Mouse (Mus musculus): ENCODE results near the gene Slc25a19. TPM values are rescaled to one million over a fixed set of nuclear protein-coding genes. Genes with fewer than 3 reads are reported as not detected.

Gene Slc25a19
- polyA plus RNA-seq, 1 experiment = 23.0 TPM

- 78% methylated on average over 10 of the region's 10 CpGs for WGBS
- H3K4me1 ChIP-seq (ENCODE audit: control insufficient read depth, insufficient read depth, low read length) = peaks cover 1% of the 10 kb centered on the region; the same call in 1 of the 2 replicates
- no peak overlapping the region for H3K4me3 ChIP-seq (replicated peaks; ENCODE audit: control insufficient read depth, low read depth, low read length)
- H3K27ac ChIP-seq (ENCODE audit: control insufficient read depth, insufficient read depth, low read depth, low read length, poor library complexity) = no peak overlapping the region
- no peak for TF ChIP-seq CTCF (IDR thresholded peaks at IDR 0.05; ENCODE audit: control insufficient read depth, insufficient read depth, low read length)
- no peak for TF ChIP-seq POLR2A (IDR thresholded peaks at IDR 0.05; ENCODE audit: borderline replicate concordance, control insufficient read depth, low read depth, low read length)
Observed at GRCm38 (mm10) chr11:115614346-115615107, 13.6 kb downstream of the Slc25a19 start.

GRCm38 (mm10) chr11:115613138-115613945 lies 14.8 kb downstream of the Slc25a19 start:
- H3K27ac ChIP-seq (ENCODE audit: control insufficient read depth, insufficient read depth, low read depth, low read length, poor library complexity) = peak overlapping the region; percentile 92
- WGBS = 0% methylated on average over 16 of the region's 16 CpGs
- no peak for TF ChIP-seq CTCF (IDR thresholded peaks at IDR 0.05; ENCODE audit: control insufficient read depth, insufficient read depth, low read length)
- no peak for TF ChIP-seq POLR2A (IDR thresholded peaks at IDR 0.05; ENCODE audit: borderline replicate concordance, control insufficient read depth, low read depth, low read length)
- H3K4me3 ChIP-seq (replicated peaks; ENCODE audit: control insufficient read depth, low read depth, low read length) = peak overlapping the region; percentile 69
- peaks cover 1% of the 10 kb centered on the region; the same call in 1 of the 2 replicates for H3K4me1 ChIP-seq (ENCODE audit: control insufficient read depth, insufficient read depth, low read length)

GRCm38 (mm10) chr11:115612410-115613137 lies 15.5 kb downstream of the Slc25a19 start, which contains the start of gene Mif4gd:
Gene Mif4gd (minus strand): TSS chr11:115612969.
- Histone ChIP-seq H3K4me1 (ENCODE audit: control insufficient read depth, insufficient read depth, low read length) (peaks cover 1% of the 10 kb centered on the region; the same call in 1 of the 2 replicates), H3K4me3 (replicated peaks; ENCODE audit: control insufficient read depth, low read depth, low read length) (peak within 1 kb of the TSS; percentile 81), H3K27ac (ENCODE audit: control insufficient read depth, insufficient read depth, low read depth, low read length, poor library complexity) (peak within 1 kb of the TSS; percentile 92)
- TF ChIP-seq POLR2A (IDR thresholded peaks at IDR 0.05; ENCODE audit: borderline replicate concordance, control insufficient read depth, low read depth, low read length) = peak; percentile 69; the same call in 1 of the 2 replicates
- TF ChIP-seq CTCF (IDR thresholded peaks at IDR 0.05; ENCODE audit: control insufficient read depth, insufficient read depth, low read length) = peak; percentile 37; the same call in 1 of the 2 replicates
- under 1% methylated on average over 75 of the region's 80 CpGs for WGBS

- under 1% methylated on average over 13 of the region's 13 CpGs for WGBS
- Histone ChIP-seq H3K4me1 (ENCODE audit: control insufficient read depth, insufficient read depth, low read length) (peaks cover 1% of the 10 kb centered on the region; the same call in 1 of the 2 replicates), H3K4me3 (replicated peaks; ENCODE audit: control insufficient read depth, low read depth, low read length) (peak overlapping the region; percentile 81), H3K27ac (ENCODE audit: control insufficient read depth, insufficient read depth, low read depth, low read length, poor library complexity) (peak overlapping the region; percentile 72)
- TF ChIP-seq CTCF (IDR thresholded peaks at IDR 0.05; ENCODE audit: control insufficient read depth, insufficient read depth, low read length) = 0 out of 2 replicates have a peak, but pooled peaks have one; percentile 13
- no peak for TF ChIP-seq POLR2A (IDR thresholded peaks at IDR 0.05; ENCODE audit: borderline replicate concordance, control insufficient read depth, low read depth, low read length)
Observed at GRCm38 (mm10) chr11:115612059-115612409, 16.1 kb downstream of the Slc25a19 start.

GRCm38 (mm10) chr11:115611173-115611572 lies 16.9 kb downstream of the Slc25a19 start:
- Histone ChIP-seq H3K4me1 (ENCODE audit: control insufficient read depth, insufficient read depth, low read length) (peaks cover 1% of the 10 kb centered on the region; the same call in 1 of the 2 replicates), H3K4me3 (replicated peaks; ENCODE audit: control insufficient read depth, low read depth, low read length) (no peak overlapping the region), H3K27ac (ENCODE audit: control insufficient read depth, insufficient read depth, low read depth, low read length, poor library complexity) (no peak overlapping the region)
- 88% methylated on average over 6 of the region's 6 CpGs for WGBS
- no peak for TF ChIP-seq CTCF (IDR thresholded peaks at IDR 0.05; ENCODE audit: control insufficient read depth, insufficient read depth, low read length)
- TF ChIP-seq POLR2A (IDR thresholded peaks at IDR 0.05; ENCODE audit: borderline replicate concordance, control insufficient read depth, low read depth, low read length) = no peak

- WGBS = 81% methylated on average over 3 of the region's 3 CpGs
- no peak for TF ChIP-seq POLR2A (IDR thresholded peaks at IDR 0.05; ENCODE audit: borderline replicate concordance, control insufficient read depth, low read depth, low read length)
- no peak for TF ChIP-seq CTCF (IDR thresholded peaks at IDR 0.05; ENCODE audit: control insufficient read depth, insufficient read depth, low read length)
- Histone ChIP-seq H3K27ac (ENCODE audit: control insufficient read depth, insufficient read depth, low read depth, low read length, poor library complexity) (no peak overlapping the region), H3K4me3 (replicated peaks; ENCODE audit: control insufficient read depth, low read depth, low read length) (no peak overlapping the region), H3K4me1 (ENCODE audit: control insufficient read depth, insufficient read depth, low read length) (peaks cover 1% of the 10 kb centered on the region; the same call in 1 of the 2 replicates)
Observed at GRCm38 (mm10) chr11:115609576-115609975, 18.5 kb downstream of the Slc25a19 start.

GRCm38 (mm10) chr11:115608421-115609399 lies 19.4 kb downstream of the Slc25a19 start:
- Histone ChIP-seq H3K4me3 (replicated peaks; ENCODE audit: control insufficient read depth, low read depth, low read length) (no peak overlapping the region), H3K4me1 (ENCODE audit: control insufficient read depth, insufficient read depth, low read length) (peaks cover under 1% of the 10 kb centered on the region), H3K27ac (ENCODE audit: control insufficient read depth, insufficient read depth, low read depth, low read length, poor library complexity) (no peak overlapping the region)
- TF ChIP-seq POLR2A (IDR thresholded peaks at IDR 0.05; ENCODE audit: borderline replicate concordance, control insufficient read depth, low read depth, low read length) (no peak), CTCF (IDR thresholded peaks at IDR 0.05; ENCODE audit: control insufficient read depth, insufficient read depth, low read length) (no peak)
- WGBS = 90% methylated on average over 23 of the region's 23 CpGs

All from bone marrow, adult 2 months (tissue).